Mouse (Mus musculus) ES-Bruce4 (cell line): ENCODE results near the gene St3gal3.

ENCODE experiments used
- EP300 ChIP-seq: IDR thresholded peaks from 2 replicates; pipeline ENCODE4 v1.6.1; 2011; ENCODE audit warnings: low read depth, low read length; ENCODE audit not compliant: insufficient read depth
- POLR2A ChIP-seq: IDR thresholded peaks from one replicate; pipeline ENCODE4 v1.8.1; 2011; ENCODE audit warnings: low read length; ENCODE audit not compliant: insufficient read depth

- TF ChIP-seq POLR2A (no peak), EP300 (no peak)
Measured at GRCm38 (mm10) chr4:117980161-117980560, 154.6 kb downstream of the St3gal3 start.
